Mouse (Mus musculus): ENCODE measurements at regions not wholly inside any gene's neighbourhood (a gene's known extent, or its start where the extent isn't known, plus 50 kb on each side); places are given as distances from the start of the nearest gene placed in this dataset.

DNA sequence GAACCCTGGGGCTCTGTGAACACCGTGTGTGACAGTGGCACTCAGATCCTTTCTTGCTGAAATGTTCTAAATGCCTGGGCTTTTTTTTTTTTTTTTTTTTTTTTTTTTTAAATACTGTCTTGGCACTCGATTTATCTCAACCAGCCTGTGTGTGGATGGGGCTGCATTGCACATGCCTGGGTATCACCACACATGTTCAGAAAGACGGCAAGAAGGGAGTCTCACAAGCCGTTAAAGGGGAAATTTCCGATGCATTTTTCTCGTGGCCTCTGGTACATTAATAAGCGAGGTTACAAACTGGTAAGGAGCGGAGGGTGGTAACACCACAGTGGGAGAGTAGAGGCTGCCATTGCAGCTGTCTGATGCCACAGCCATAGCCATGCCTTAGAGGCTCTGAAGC, 176.8 kb downstream of the Gm26897 start:
- H3K4me1 ChIP-seq, result peaks cover 30% of the 10 kb centered on the region
- H3K4me3 ChIP-seq, result no peak overlapping the region
- 57% methylated on average over 8 of the region's 8 CpGs for WGBS
- no peaks in the 10 kb centered on the region for H3K9me3 ChIP-seq
- no peaks in the 10 kb centered on the region for H3K36me3 ChIP-seq (replicated peaks)
- H3K27ac ChIP-seq, result no peak overlapping the region
- no peaks in the 10 kb centered on the region for H3K27me3 ChIP-seq (replicated peaks)
- no peak overlapping the region for H3K9ac ChIP-seq
- ATAC-seq (replicated peaks), result no peak
- H3K4me2 ChIP-seq, result no peak overlapping the region

- Histone ChIP-seq H3K9me3 (no peaks in the 10 kb centered on the region), H3K27ac (peak overlapping the region; percentile 73), H3K9ac (no peak overlapping the region), H3K4me1 (peaks cover 43% of the 10 kb centered on the region), H3K4me2 (no peak overlapping the region), H3K27me3 (replicated peaks) (no peaks in the 10 kb centered on the region), H3K36me3 (replicated peaks) (no peaks in the 10 kb centered on the region), H3K4me3 (no peak overlapping the region)
- no peak for ATAC-seq (replicated peaks)
- 14% methylated on average over 7 of the region's 7 CpGs for WGBS
Observed at GRCm38 (mm10) chr5:111913354-111913753, 179.6 kb downstream of the Gm26897 start.

GRCm38 (mm10) chr5:111914296-111914695, 180.6 kb downstream of the Gm26897 start:
- H3K27me3 ChIP-seq (replicated peaks), result no peaks in the 10 kb centered on the region
- H3K36me3 ChIP-seq (replicated peaks), result no peaks in the 10 kb centered on the region
- no peaks in the 10 kb centered on the region for H3K9me3 ChIP-seq
- H3K27ac ChIP-seq, result no peak overlapping the region; the same call in 1 of the 2 replicates
- WGBS, result 42% methylated on average over 3 of the region's 3 CpGs
- H3K9ac ChIP-seq, result no peak overlapping the region
- no peak for ATAC-seq (replicated peaks)
- H3K4me2 ChIP-seq, result no peak overlapping the region
- peaks cover 48% of the 10 kb centered on the region for H3K4me1 ChIP-seq
- no peak overlapping the region for H3K4me3 ChIP-seq

DNA sequence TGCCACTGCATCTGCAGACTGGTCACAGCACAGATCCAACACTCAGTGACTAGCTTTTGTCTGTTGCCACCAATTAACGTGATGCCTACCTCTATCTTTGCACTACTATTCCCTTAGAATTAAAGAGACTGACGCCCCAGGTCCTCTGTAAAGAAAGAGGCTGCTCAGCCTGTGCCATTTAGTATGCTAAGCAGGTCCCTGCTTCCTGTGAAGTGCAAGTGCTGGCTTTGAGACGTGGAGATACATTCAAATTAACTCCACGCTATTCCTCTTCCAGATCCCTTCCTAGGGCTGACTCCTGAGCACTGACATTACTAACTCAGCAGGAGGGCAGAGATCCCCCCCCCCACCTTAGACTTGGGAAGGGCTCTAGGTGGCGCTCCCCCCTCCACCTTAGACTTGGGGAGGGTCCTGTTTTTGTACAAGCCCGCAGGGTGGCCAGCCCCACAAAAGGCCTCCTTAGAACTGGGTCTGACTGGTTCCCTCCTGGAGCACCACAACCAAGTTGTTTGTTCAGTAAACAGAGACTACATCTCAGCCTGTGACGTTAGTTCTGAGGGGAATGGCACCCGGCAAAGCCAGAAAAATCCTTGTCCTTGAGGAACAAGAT, 184.0 kb downstream of the Gm26897 start:
- Histone ChIP-seq H3K27ac (peak overlapping the region; percentile 78), H3K9ac (no peak overlapping the region), H3K4me2 (no peak overlapping the region), H3K27me3 (replicated peaks) (no peaks in the 10 kb centered on the region), H3K4me3 (no peak overlapping the region), H3K9me3 (no peaks in the 10 kb centered on the region), H3K4me1 (peaks cover 42% of the 10 kb centered on the region), H3K36me3 (replicated peaks) (no peaks in the 10 kb centered on the region)
- peak; percentile 84 for ATAC-seq (replicated peaks)
- 11% methylated on average over 8 of the region's 8 CpGs for WGBS

DNA sequence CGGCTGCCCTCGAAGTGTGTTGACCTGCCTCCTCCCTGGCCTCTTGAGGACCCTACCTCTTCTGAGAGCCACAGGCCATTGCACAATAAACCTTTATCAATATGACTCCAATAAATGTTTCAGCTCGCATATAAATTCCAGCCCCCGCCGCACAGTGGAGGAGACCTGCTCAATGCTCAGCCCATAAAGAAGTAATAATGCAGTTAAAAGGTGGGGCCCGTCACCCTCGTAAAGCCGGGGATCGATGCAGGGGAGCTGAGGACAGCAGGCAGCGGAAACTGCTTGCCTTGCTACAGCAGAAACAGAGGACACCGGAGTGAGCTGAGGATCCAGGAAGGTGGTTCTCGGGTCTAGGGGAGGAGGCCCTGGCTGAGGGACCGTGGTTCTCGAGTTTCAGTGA, 185.2 kb downstream of the Gm26897 start:
- no peak overlapping the region for H3K27ac ChIP-seq
- no peak for ATAC-seq (replicated peaks)
- H3K4me3 ChIP-seq, result no peak overlapping the region
- no peak overlapping the region for H3K9ac ChIP-seq
- H3K27me3 ChIP-seq (replicated peaks), result no peaks in the 10 kb centered on the region
- H3K4me1 ChIP-seq, result peaks cover 42% of the 10 kb centered on the region
- no peaks in the 10 kb centered on the region for H3K9me3 ChIP-seq
- 81% methylated on average over 14 of the region's 14 CpGs for WGBS
- no peaks in the 10 kb centered on the region for H3K36me3 ChIP-seq (replicated peaks)
- H3K4me2 ChIP-seq, result no peak overlapping the region

DNA sequence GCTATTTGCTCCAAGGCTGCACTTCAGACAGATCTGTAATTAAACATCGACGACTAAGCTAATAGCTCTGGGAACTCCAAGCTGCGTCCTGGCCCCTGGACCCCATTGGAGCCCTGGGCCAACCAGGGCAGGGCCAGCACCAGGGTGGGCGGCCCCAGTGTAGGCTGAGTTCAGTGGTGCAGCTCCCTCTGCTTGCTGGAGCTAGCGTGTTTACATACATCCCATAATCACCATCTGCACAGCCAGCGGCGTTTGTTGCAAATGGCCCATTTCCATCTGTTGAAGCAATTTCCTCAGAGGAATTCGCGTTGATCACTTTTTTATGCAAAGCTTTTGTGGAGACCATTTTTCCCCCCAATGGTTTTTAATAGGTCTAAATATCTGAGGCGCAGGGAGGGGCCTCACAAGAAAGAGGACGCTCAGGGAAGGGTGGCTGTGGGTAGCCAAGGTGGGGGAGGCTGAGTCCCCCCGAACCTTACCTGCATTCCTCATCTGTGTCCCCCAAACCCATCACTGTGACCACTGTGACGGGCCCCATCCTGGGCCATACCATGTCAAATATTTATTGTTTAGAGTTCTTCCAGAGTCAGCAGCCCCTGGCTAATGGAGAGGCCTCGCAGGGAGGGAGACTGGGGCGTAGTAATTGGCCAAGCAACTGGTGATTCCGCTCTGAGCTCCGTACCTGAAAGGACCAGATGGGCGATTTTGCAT, 189.4 kb downstream of the Gm26897 start:
- H3K4me3 ChIP-seq, result no peak overlapping the region
- H3K27me3 ChIP-seq (replicated peaks), result no peaks in the 10 kb centered on the region
- ATAC-seq (replicated peaks), result peak; percentile 60; the same call in 1 of the 2 replicates
- no peak overlapping the region for H3K9ac ChIP-seq
- H3K4me2 ChIP-seq, result no peak overlapping the region
- H3K4me1 ChIP-seq, result peaks cover 43% of the 10 kb centered on the region
- no peaks in the 10 kb centered on the region for H3K9me3 ChIP-seq
- peak overlapping the region; percentile 27; the same call in 1 of the 2 replicates for H3K27ac ChIP-seq
- 35% methylated on average over 18 of the region's 18 CpGs for WGBS
- no peaks in the 10 kb centered on the region for H3K36me3 ChIP-seq (replicated peaks)

DNA sequence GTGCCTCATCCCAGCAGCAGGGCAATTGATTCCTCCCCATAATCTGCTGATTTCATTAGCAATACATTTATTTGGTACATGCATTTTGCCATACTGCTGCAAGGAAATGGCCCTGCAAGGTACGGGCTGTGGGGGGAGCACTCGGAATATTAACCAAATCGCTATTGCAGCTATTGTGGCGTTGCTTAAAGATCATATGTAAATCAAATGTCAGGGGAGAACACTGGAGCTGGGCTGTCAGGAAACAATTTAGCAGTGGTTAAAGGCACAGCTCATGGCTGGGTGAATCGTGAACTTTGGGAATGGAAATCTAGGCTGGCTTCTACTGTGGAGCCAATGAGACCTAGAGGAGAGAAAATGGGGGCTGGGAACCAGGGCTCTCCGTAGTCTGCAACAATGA, 192.0 kb downstream of the Gm26897 start:
- Histone ChIP-seq H3K4me1 (peaks cover 45% of the 10 kb centered on the region), H3K27me3 (replicated peaks) (no peaks in the 10 kb centered on the region), H3K4me3 (no peak overlapping the region), H3K36me3 (replicated peaks) (no peaks in the 10 kb centered on the region), H3K9ac (no peak overlapping the region), H3K4me2 (no peak overlapping the region), H3K9me3 (no peaks in the 10 kb centered on the region), H3K27ac (peak overlapping the region; percentile 49)
- 23% methylated on average over 6 of the region's 6 CpGs for WGBS
- no peak for ATAC-seq (replicated peaks)

DNA sequence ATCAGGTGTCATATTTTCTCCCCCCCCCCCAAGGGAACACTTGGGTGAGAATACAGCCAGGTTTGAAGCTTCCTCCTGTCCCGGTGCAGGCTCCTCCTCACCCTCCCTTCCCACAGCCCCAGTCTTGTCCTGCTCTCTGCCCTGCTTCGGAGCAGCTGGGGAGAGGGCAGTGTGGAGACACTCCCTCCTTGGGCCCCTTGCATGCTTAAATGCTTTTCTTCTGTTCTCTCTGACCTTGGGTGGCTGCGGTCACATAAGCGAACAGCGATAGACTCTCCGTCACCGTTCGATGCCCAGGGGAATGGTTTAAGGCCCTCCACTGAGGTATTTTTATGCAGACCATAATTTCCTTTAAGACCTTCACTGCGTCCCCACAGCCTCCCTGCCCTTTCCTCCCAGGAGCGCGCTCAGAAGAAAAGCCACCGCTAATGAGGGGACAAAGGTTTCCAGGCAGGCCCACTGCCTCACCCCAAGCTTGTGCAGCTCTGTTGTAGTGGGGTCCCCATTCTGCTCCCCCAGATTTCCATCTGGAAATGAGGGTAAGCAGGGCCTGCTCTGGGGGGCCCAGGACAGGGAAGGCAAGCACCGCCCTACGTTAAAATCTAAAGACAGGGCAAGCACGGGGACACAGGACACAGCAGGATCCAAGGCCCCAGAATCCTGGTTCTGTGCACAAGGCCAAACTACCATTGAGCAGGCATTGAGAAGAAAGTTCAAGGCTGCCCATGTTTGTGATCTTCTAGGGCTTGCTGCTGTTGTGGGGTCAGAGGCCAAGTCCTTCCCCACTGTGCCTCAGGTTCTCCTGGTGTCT, 195.7 kb downstream of the Gm26897 start:
- H3K9me3 ChIP-seq, result no peaks in the 10 kb centered on the region
- no peak overlapping the region for H3K4me2 ChIP-seq
- H3K27me3 ChIP-seq (replicated peaks), result no peaks in the 10 kb centered on the region
- no peaks in the 10 kb centered on the region for H3K36me3 ChIP-seq (replicated peaks)
- peaks cover 30% of the 10 kb centered on the region for H3K4me1 ChIP-seq
- H3K4me3 ChIP-seq, result no peak overlapping the region
- H3K9ac ChIP-seq, result no peak overlapping the region
- 27% methylated on average over 15 of the region's 15 CpGs for WGBS
- no peak overlapping the region for H3K27ac ChIP-seq
- no peak for ATAC-seq (replicated peaks)

DNA sequence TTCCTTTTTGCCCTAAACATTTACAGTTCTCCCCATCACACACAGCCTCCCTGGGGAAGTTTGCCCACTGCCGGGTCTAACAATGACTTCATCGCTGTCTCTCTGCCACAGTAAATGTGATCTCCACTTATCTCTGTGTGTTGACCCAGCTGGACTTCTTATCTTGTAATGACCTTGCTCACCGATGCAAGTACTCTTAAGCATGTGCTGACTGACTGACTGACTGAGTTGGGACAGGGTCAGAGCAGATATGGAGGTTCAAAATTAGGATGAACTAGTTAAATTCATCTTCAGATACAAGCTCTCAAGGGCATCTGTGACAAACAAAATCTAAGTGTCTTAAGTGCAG, 196.2 kb downstream of the Gm26897 start:
- Histone ChIP-seq H3K4me2 (no peak overlapping the region), H3K9ac (no peak overlapping the region), H3K27me3 (replicated peaks) (no peaks in the 10 kb centered on the region), H3K27ac (no peak overlapping the region), H3K9me3 (no peaks in the 10 kb centered on the region), H3K4me3 (no peak overlapping the region), H3K4me1 (peaks cover 30% of the 10 kb centered on the region), H3K36me3 (replicated peaks) (no peaks in the 10 kb centered on the region)
- no peak for ATAC-seq (replicated peaks)
- 38% methylated on average over 3 of the region's 3 CpGs for WGBS

GRCm38 (mm10) chr5:111931733-111932132, 198.0 kb downstream of the Gm26897 start:
- Histone ChIP-seq H3K36me3 (replicated peaks) (no peaks in the 10 kb centered on the region), H3K27me3 (replicated peaks) (no peaks in the 10 kb centered on the region), H3K27ac (no peak overlapping the region), H3K9me3 (no peaks in the 10 kb centered on the region), H3K4me1 (peaks cover 16% of the 10 kb centered on the region), H3K9ac (no peak overlapping the region), H3K4me2 (no peak overlapping the region), H3K4me3 (no peak overlapping the region)
- no peak for ATAC-seq (replicated peaks)
- WGBS, result 79% methylated on average over 3 of the region's 3 CpGs

- H3K27me3 ChIP-seq (replicated peaks), result no peaks in the 10 kb centered on the region
- H3K4me3 ChIP-seq, result no peak overlapping the region
- no peak overlapping the region for H3K9ac ChIP-seq
- no peak overlapping the region for H3K4me2 ChIP-seq
- no peak overlapping the region for H3K27ac ChIP-seq
- no peaks in the 10 kb centered on the region for H3K4me1 ChIP-seq
- no peaks in the 10 kb centered on the region for H3K9me3 ChIP-seq
- H3K36me3 ChIP-seq (replicated peaks), result no peaks in the 10 kb centered on the region
- peak; percentile 70; the same call in 1 of the 2 replicates for ATAC-seq (replicated peaks)
- WGBS, result 78% methylated on average over 3 of the region's 3 CpGs
Observed at GRCm38 (mm10) chr5:111935381-111936134, 201.8 kb downstream of the Gm26897 start.

- WGBS, result 64% methylated on average over 16 of the region's 16 CpGs
Observed at GRCm38 (mm10) chr5:111941831-111942230, 208.1 kb downstream of the Gm26897 start.

More at GRCm38 (mm10) chr5:111941831-111942230, 208.1 kb downstream of the Gm26897 start:
- H3K27me3 ChIP-seq (replicated peaks), result no peaks in the 10 kb centered on the region
- no peaks in the 10 kb centered on the region for H3K36me3 ChIP-seq (replicated peaks)
- ATAC-seq (replicated peaks), result no peak
- no peak overlapping the region for H3K9ac ChIP-seq
- H3K4me3 ChIP-seq, result no peak overlapping the region
- no peak overlapping the region for H3K4me2 ChIP-seq
- peaks cover 40% of the 10 kb centered on the region for H3K4me1 ChIP-seq
- H3K27ac ChIP-seq, result peak overlapping the region; percentile 88
- no peaks in the 10 kb centered on the region for H3K9me3 ChIP-seq
